Mouse (Mus musculus): ENCODE results near the gene Mkln1. TPM values are rescaled to one million over a fixed set of nuclear protein-coding genes. Genes with fewer than 3 reads are reported as not detected.
A peak's percentile ranks its signal among the peaks of the same experiment; 100 is the strongest.

The Mkln1 gene
- total RNA-seq, 2 experiments from 2014 or later, result 139 to 148 TPM

DNA sequence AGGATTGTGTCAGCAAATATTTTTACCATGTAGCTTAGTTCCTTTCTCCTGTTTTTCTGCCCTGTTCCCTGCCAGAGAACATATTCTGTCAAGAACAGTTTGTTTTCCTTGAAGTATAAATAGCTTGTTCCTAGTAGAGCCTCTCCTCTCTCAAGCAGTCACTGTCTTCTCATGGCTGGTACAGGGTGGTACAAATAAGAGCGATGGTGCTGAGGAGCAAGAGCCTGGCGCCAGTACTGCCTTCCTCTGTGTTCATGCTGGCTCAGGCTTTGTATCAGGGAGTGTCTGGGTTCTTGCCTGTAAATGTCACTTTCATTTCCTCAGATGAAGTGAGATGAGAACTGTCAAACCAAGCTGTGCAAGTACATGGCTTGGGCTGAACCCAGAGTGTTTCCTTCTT is 104.1 kb downstream of the Mkln1 start:
- ATAC-seq (ENCODE audit: poor library complexity, severe bottlenecking), result peak; percentile 62

DNA sequence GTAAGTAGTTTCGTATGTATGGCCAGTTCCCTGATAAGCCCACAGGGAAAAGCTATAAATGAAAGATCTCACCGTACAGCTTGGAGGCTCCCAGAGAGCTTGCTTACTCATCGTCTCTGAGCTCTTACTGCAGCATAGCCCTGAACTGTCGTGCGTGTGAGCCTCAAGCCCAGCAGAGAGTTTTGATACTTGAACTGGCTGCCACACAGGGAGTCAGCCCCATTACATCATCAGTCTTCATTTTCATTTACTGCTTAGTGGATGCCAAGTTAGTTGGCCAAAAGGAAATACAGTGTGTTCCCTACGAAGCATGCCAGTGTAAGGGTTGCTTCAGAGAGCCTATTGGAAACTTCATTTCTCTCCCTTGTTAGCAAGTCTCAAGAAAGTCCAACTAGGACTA is 115.2 kb downstream of the Mkln1 start:
- ATAC-seq (ENCODE audit: poor library complexity, severe bottlenecking), result no peak

DNA sequence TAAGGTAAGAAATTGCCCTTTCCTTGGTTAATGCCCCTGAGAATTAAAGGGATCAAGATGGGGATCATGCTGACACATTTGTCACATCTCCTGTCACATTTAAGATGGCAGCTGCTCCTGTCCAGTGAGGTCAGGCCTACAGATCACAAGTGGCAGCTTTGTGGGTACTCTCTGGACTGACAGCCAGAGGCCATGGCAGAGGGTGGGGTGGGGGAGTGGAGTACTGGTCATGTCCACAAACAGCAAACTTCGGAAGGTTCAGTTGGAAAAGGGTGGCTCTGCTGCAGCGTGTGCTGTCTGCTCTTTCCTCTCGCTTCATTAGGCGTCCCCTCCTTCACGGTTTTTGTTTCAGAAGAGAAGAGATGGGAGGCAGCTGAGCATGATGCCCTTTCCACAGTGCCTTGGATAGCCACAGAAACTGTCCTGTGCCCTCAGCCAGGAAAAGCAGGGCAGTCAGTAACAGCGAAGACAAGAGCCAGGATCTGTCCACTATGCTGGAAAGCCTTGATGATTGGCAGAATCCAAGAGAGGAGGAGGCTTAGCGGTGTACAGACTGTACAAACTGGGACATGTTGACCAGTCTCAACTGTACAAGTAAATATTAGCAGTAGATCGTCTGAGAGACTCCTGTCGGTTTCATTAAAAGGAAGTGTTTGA is 119.3 kb downstream of the Mkln1 start:
- no peak for ATAC-seq (ENCODE audit: poor library complexity, severe bottlenecking)

DNA sequence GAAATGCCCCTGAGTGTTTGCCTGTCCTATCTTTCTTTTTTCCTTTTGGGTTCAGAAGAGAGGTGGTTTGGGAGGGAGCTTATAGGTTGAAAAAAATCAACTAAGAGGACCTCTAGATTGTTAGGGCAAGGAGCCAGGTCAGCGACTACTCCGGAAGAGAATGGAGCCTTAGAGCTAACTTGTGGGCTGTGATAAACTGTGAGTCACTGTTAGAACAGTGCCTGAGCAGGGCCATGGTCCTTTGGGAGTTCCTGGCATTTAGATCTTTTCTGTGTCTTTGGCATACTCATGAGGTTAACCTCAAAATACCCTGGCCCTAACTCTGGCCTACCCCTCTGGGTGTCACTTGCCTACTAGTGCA is 119.8 kb downstream of the Mkln1 start:
- no peak for ATAC-seq (ENCODE audit: poor library complexity, severe bottlenecking)

DNA sequence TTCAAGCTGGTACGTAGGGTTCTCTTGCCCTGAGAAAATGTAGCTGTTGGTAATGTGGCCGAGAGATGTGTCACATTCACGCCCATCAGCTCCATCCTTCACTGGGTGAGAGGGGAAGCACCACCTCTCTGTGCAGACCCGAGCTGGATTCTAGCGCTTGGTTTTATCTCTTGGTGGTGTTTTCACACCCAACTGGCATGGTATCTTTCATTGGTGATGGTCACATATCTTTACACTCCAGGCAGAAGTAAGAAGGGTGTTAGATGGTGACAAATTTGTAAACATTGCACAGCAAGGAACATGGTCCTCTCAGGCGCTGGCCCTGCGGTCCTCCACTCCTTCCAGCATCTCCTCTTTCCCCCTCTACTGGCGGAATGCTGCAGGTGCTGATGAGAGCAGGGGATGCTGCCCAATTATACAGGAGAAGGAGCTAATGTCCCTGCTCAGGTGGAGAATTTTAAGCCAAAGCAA is 120.5 kb downstream of the Mkln1 start:
- peak; percentile 47 for ATAC-seq (ENCODE audit: poor library complexity, severe bottlenecking)

DNA sequence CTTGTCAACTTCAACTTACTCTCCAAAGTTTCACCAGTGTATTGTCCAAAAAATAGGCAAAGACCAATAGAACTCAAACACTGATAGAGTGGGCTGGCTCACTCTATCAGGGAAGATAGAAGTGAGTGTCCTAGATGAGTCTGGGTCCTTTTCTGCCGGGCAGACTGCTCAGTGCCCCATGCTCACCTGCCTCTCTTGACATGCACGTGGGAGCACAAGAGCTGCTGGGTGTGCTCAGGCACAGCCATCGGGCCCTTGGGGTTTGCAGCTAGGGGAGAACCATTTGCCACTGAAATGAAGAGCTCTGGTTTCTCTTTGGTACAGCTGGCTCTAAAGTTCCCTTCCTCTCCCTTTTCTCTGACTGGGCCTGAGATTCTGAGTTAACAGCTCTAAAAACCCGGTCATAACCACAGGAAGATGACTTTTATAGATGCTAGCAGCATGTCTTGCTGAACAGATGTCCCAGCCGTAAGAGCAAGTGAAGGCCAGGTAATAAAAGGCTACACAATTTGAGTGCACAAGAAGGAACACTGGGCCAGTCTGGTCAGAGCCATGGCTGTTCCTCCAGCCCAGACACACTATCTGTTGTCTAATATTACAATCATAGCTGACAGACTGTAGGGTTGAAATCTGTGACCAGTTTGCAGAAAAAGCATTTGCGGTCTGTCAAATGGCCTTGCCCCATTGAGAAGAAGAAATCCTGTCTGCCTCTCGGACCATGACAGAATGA is 122.1 kb downstream of the Mkln1 start:
- ATAC-seq (ENCODE audit: poor library complexity, severe bottlenecking), result no peak

DNA sequence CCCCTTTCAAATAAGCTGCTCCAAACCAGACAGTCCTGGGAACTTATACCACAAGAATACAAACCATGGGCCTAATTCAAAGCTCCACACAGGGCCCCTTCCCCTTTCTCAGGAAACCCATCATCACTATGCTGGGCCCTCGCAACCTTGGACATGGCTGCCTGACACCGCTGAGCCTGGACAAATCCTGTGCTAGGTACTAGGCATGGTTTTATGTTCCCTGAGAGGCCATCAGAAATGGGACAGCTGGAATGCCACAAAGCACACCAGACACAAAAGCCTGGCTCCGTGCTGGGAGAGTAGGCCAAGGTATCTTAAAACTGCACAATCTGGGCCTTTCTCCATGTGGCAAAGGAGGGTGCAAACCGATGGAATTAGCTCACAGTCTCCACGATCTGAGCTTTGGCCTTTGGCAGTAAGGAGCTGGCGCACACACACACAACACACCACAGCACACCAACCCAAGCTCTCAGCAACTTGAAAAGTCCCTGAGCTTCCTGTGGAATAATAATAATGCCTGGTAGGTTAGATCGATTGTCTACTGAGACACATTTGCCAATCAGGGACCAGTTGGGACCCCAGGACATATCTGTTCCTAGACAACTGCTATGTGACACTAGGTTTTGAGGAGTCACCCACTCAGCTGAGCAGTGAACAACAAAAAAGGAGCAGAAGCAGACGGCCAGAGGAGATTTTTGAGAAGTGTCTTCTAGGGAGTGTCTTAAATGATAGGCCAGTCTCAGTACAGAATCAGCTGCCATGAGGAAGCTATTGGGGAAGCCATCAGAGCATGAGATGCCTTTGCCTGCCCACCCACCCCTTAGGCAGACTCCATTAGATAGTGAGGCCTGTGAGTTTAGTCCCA is 123.2 kb downstream of the Mkln1 start:
- no peak for ATAC-seq (ENCODE audit: poor library complexity, severe bottlenecking)

DNA sequence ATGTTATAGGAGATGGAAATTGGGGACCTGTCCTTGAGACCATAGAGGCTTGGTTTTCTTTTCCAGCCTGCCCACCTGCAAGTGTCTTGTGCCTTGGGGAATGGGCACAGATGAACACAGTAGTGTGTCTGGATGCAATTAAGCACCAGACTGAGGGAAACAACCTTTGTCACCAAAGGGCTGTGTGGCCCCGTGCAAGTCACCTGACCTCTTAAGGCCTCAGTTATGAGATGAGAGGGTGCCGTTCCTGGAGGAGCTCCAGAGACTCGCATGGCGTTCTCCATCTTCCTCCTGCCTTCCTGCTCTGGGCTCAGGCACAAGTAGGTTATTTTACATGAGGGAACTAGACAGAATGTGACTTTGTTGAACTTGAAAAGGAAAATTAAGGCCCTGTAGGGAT is 123.9 kb downstream of the Mkln1 start:
- ATAC-seq (ENCODE audit: poor library complexity, severe bottlenecking), result no peak

DNA sequence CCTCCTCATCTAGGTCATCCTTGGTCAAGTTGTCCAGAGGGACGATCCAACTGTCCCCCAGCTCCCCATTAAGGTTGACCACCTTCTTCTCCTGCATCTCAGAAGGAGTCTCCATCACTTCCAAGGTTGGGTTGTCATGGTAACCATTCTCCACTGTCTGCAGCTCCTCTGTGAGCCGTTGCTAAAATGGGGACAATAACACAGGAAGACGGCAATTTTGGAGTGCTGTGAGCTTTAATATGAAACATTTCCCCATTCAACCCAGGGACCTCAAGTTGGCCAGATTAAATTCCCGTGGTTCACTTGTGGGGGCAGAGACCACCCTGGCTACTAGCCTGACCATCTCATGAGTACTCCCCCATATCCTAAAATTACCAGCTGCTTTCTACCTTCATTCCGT is 124.5 kb downstream of the Mkln1 start:
- no peak for ATAC-seq (ENCODE audit: poor library complexity, severe bottlenecking)

DNA sequence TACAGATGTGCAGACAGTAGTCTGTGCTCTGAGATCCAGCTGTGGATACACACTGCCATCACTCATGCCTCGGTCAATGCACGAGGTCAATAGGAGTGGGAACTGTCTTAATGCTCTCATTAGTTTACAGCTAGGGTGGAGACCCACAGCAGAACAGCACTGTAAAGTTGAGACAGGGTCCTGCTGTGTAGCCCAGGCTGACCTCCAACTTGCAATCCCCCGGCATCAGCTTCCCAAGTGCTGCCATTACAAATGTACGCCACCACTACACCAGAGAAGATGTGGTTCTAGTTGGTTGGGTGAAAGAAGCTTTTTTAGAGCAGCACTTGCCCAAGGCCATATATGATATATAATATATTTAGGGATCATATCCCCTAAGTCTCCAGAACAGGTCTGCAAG is 125.1 kb downstream of the Mkln1 start:
- ATAC-seq (ENCODE audit: poor library complexity, severe bottlenecking), result no peak

DNA sequence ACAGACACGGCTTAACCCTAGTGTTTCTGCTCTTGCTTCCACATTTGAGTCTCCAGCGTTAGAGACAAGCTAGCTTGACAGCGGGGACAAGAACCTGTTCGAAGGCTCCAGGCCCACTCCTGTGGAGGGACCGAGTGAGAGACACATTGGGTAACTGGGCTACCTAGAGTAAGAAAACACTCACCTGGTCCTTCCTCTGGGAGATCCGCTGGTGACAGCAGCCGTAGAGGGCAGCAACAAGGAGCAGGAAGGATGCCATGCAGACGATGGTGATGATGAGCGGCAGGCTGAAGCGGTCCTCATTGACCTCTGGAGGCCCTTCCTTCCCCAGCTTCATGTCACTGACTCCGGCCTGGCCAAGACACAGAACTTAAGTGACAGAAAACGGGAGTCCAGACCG is 125.6 kb downstream of the Mkln1 start:
- ATAC-seq (ENCODE audit: poor library complexity, severe bottlenecking), result no peak

DNA sequence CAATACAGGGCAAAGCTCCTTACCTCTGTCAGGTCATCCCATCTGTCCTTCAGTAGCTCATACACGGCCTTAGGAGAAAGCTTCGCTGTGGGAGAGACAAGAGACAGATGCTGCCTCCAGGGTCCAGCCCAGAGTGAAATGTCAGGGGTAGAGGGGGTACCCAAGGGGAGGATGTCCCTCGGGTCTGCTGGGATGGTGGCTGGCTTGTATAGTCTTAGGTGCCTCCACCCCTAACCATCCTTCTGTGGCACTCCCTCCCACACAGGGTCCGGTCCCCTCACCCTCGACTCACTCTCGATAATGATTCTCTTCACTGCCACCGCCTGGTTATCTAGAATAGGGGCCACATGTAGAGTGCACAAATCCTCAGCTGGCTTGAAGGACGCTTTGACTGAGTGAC is 126.1 kb downstream of the Mkln1 start:
- no peak for ATAC-seq (ENCODE audit: poor library complexity, severe bottlenecking)

DNA sequence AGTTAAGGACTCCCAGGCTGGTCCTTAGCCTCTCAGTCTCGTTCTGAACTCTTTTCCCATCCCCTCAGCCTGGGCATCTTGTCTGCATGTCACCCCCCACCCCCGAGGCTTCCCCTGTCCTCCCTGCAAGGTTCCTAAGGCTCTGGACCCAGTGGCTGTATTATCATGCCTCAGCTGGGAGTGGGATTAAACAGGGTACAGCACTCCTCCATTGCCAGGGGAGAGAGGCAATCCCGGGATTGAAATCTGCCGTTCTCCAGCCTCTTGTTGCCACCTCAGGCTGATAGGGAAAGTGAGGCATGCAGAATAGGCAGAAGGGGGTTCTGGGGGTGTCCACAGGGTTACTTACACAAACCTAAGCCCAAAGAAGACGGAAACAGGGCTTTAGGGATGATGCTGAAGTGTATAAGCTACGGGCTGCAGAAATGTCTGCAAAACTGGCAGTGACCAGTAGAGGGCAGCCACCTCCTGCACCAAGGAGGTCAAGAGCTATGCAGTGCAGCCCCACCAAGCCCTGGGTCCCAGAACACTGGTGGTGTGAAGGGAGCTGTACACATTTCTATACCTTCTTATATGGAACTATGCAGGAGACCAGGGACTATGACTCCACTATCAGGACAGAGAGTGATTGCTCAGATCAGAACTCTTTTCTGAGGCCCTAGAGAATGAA is 126.8 kb downstream of the Mkln1 start:
- peak; percentile 49 for ATAC-seq (ENCODE audit: poor library complexity, severe bottlenecking)

DNA sequence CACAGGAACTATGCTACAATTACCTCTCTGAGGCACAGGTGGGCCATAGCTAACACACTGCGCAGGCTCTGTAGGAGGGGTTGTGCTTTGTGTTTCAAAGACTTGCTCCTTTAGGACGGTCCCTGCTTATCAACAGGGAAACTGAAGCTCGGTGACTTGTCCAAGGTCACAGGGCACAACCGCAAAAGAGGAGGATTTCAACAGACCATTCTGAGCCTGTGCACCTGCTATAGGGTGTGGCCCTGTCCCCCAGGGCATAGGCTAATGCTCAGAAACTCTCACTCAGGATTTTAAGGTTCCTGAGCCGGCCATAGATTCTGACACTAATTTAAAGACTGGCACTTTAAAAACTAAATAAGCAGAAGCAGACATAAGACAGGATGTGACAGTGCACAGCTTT is 128.4 kb downstream of the Mkln1 start:
- ATAC-seq (ENCODE audit: poor library complexity, severe bottlenecking), result no peak

DNA sequence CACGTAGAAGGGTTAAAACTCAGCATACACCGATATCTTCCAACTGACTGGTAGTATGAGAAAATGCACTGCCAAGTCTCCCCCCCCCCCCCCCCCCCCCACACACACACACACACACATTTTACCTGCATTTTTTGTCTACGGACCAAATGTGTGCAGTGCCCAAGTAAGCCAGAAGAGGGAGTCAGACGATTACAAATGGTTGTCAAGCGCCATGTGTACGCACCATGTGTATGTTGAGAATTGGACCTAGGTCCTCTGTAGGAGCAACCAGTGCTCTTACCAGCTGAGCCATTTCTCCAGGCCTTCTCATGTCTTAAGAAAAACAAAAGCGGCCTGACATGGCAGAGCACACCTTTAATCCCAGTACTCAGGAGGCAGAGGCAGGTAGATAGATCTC is 129.4 kb downstream of the Mkln1 start:
- ATAC-seq (ENCODE audit: poor library complexity, severe bottlenecking), result no peak

DNA sequence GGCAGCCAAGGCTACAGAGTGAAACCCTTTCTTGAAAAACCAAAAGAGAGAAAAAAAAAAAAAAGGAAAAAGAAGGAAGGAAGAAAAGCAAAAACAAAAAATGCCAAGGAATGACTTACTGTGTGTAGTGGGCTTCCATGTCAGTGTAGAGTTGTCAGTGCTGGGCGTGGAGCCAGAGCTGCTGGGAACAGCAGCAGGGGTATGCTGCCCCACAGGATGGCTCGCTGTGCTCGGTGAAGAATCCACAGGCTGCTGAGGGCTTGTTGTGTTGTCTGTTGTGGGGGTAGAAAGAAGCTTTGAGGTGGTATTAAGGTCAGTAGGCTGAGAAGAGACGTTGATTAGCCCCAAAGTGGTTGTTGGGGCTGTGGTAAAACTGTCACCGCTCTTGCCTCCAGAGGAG is 129.8 kb downstream of the Mkln1 start:
- ATAC-seq (ENCODE audit: poor library complexity, severe bottlenecking), result no peak

DNA sequence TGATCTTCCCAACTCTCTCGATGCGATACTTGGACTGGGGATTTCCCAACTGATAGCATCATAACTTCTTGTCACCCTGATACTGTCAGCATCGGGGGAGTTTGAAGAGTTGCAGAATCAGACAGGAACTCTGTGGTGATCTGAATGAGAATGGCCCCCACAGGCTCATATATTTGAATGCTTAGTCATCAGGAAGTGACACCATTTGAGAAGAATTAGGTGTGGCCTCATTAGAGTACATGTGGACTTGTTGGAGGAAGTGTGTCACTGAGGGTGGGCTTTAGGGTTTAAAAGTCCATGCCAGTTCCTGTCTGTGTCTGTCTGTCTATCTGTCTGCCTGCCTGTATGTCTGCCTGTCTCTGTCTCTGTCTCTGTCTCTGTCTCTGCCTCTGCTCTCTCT is 133.3 kb downstream of the Mkln1 start:
- no peak for ATAC-seq (ENCODE audit: poor library complexity, severe bottlenecking)

DNA sequence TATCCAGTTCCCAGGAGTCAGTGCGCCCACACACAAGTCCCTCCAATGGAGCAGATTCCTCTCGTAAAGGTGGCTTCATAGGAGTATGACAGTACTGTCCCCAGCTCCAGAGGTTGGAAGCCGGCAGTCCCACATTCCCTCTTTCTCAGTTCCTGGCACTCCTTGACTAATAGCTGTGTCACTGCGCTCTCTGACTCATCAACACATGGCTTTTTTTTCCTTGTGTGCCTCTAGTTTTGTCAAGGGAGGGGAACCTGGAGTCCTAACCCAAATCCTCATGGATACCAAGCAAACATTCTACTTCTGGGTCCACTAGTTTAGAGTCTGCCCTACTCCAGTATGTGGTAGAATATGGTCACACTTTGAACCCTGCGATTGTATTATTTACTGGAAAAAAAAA is 136.2 kb downstream of the Mkln1 start:
- no peak for ATAC-seq (ENCODE audit: poor library complexity, severe bottlenecking)

DNA sequence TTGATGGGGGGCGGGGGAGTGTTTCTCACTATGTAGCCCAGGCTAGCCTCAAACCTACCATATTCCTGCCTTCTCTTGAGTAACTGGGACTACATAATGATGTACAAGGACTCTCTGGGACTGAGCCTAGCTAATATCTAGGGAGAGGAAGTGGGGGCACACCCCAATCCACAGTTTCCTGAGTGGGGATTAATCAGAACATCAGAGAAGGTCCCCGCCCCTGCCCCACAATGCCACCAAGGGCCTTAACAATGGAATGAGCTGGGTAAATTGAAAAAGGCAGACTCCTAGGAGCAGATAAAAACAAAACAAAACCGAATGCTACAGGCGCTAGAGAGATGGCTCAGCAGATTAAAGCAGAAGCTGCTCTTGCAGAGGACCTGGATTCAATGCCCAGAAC is 138.7 kb downstream of the Mkln1 start:
- ATAC-seq (ENCODE audit: poor library complexity, severe bottlenecking), result no peak

DNA sequence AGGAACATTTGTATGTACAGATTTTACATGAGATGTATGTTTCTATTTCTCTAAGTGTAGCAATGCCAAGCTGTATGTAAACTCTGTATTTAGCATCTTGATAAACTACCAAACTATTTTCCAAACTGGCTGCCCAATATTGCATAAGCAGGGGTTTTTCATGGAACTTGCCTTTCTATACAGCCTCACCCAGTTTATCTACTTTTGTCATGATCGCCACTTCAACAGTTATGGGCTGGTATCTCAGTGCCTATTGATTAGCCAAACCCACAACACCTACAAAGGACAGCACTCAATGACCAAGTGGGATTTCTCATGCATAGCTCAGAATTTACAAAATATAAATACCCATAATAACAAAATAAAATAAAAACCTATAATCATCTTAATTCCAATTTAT is 139.6 kb downstream of the Mkln1 start:
- no peak for ATAC-seq (ENCODE audit: poor library complexity, severe bottlenecking)

DNA sequence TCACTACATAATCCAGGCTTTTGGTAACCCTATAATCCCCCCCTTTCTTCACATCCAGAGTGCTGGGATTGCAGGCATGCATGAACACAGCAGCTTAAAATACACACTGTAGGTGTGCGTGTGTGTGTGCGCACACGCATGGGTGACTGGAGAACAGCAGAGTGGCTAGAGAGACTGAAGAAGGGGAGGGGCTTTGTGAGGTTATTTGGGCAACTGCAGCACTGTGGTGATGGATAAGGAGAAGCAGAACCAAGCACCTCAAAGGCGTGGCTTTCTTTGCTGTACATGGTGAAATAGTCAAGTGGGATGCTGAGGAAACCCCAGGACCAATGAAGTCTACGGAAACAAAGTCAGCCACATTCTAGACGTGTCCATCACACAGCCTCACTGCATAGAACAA is 141.5 kb downstream of the Mkln1 start:
- ATAC-seq (ENCODE audit: poor library complexity, severe bottlenecking), result no peak
